Mouse (Mus musculus): ENCODE results near the gene Gm20708.

- TF ChIP-seq CTCF (IDR thresholded peaks at IDR 0.05; ENCODE audit: low read depth) (no peak), EP300 (optimal IDR thresholded peaks at IDR 0.05) (no peak)
Measured at GRCm38 (mm10) chr11:117764319-117764718, 45.1 kb upstream of the Gm20708 start.

All from stomach, postnatal 0 days (tissue).